Mouse (Mus musculus) olfactory bulb, adult 2 months (tissue): ENCODE results near the gene Hip1.

Experiments used
- CTCF ChIP-seq: fragments of 200-500 bp; IDR thresholded peaks from 2 replicates; pipeline ENCODE4 v1.5.1; 2012; ENCODE audit warnings: low read depth, mild to moderate bottlenecking, low read length, moderate library complexity; ENCODE audit not compliant: insufficient read depth
- POLR2A ChIP-seq: fragments of 200-500 bp; IDR thresholded peaks from 2 replicates; pipeline ENCODE4 v1.6.1; 2012; ENCODE audit warnings: mild to moderate bottlenecking, low read depth, low read length, moderate library complexity; ENCODE audit not compliant: insufficient read depth

- TF ChIP-seq CTCF: no peak
- TF ChIP-seq POLR2A: no peak
Measured at GRCm38 (mm10) chr5:135457961-135458360, 87.0 kb downstream of the Hip1 start.
